Mouse (Mus musculus) neural tube, embryonic 11.5 days (tissue): ENCODE data around the gene D17Wsu92e. TPM values are rescaled to one million over a fixed set of nuclear protein-coding genes. Genes with fewer than 3 reads are reported as not detected.

Experiments used
- ATAC-seq: fragments of 200-750 bp; cut with Nextera tagmentation; 2 replicates; pipeline ENCODE4 v1.8.0; 2017; ENCODE audit warnings: moderate number of reproducible peaks, mild to moderate bottlenecking, moderate TSS enrichment, moderate library complexity; ENCODE audit not compliant: insufficient read depth, low FRiP score, low TSS enrichment
- DNase-seq: peaks from one replicate; pipeline ENCODE4 v3.0.0-alpha.2; 2015; ENCODE audit warnings: low spot score
- H3K27ac ChIP-seq: fragments of 300-500 bp; sonication (generic); 2 replicates; pipeline ENCODE4 v1.5.1; 2014; ENCODE audit warnings: low read depth, mild to moderate bottlenecking, low read length
- H3K27me3 ChIP-seq: fragments of 300-500 bp; sonication (generic); 2 replicates; pipeline ENCODE4 v1.6.1; 2014; ENCODE audit warnings: mild to moderate bottlenecking, low read length, mixed read lengths; ENCODE audit not compliant: control insufficient read depth, insufficient read depth
- H3K36me3 ChIP-seq: fragments of 300-500 bp; sonication (generic); 2 replicates; pipeline ENCODE4 v1.6.1; 2014; ENCODE audit warnings: mild to moderate bottlenecking, low read length, moderate library complexity, mixed read lengths; ENCODE audit not compliant: control insufficient read depth, insufficient read depth
- H3K4me1 ChIP-seq: fragments of 300-500 bp; sonication (generic); 2 replicates; pipeline ENCODE4 v1.6.1; 2014; ENCODE audit warnings: low read length, mixed read lengths; ENCODE audit not compliant: control insufficient read depth, insufficient read depth
- H3K4me2 ChIP-seq: fragments of 300-500 bp; sonication (generic); 2 replicates; pipeline ENCODE4 v1.6.1; 2014; ENCODE audit warnings: low read depth, mild to moderate bottlenecking, moderate library complexity
- H3K4me3 ChIP-seq: fragments of 300-500 bp; sonication (generic); 2 replicates; pipeline ENCODE4 v1.5.1; 2014; ENCODE audit warnings: low read depth, low read length
- H3K9ac ChIP-seq: fragments of 300-500 bp; sonication (generic); 2 replicates; pipeline ENCODE4 v1.6.1; 2014; ENCODE audit warnings: mild to moderate bottlenecking, low read length
- H3K9me3 ChIP-seq: fragments of 300-500 bp; sonication (generic); 2 replicates; pipeline ENCODE4 v1.6.1; 2016; ENCODE audit warnings: low read length; ENCODE audit not compliant: control insufficient read depth
- WGBS: fragments of 180-500 bp; shearing (Covaris S2); extraction: QIAGEN DNeasy Blood & Tissue Kit; methylation state at CpG from one replicate; pipeline ENCODE4 v1.1.7; 2014; 5-methylcytosine and 5-hydroxymethylcytosine counted together
- polyA plus RNA-seq: library from polyadenylated mRNA; unstranded; fragments of >200 nt; fragmentation: Nextera tagmentation; extraction: Ambion mirVana; gene quantifications from 2 replicates; pipeline ENCODE4 v1.2.1, GENCODE M21; 2014

D17Wsu92e gene
- polyA plus RNA-seq, 1 experiment from 2014 or later: 14.1 TPM

- H3K36me3 ChIP-seq: no peaks in the 10 kb centered on the region; the same call in 1 of the 2 replicates
- DNase-seq (peak; percentile 61), ATAC-seq (0 out of 2 replicates have a peak, but pooled peaks have one; percentile 55)
- no peaks in the 10 kb centered on the region for H3K9me3 ChIP-seq
- peaks cover 14% of the 10 kb centered on the region for H3K4me1 ChIP-seq
- no peak overlapping the region for H3K4me3 ChIP-seq
- peak overlapping the region; percentile 89 for H3K27ac ChIP-seq
- peak overlapping the region; percentile 22; the same call in 1 of the 2 replicates for H3K4me2 ChIP-seq
- H3K27me3 ChIP-seq: no peaks in the 10 kb centered on the region
- peak overlapping the region; percentile 45 for H3K9ac ChIP-seq
- 29% methylated on average over 11 of the region's 11 CpGs for WGBS
These were observed 23.0 kb downstream of the D17Wsu92e start for GRCm38 (mm10) chr17:27797341-27797872.

GRCm38 (mm10) chr17:27796780-27797179, 23.7 kb downstream of the D17Wsu92e start:
- no peaks in the 10 kb centered on the region for H3K9me3 ChIP-seq
- H3K4me1 ChIP-seq: peaks cover 14% of the 10 kb centered on the region
- peak overlapping the region; percentile 89 for H3K27ac ChIP-seq
- peak overlapping the region; percentile 22; the same call in 1 of the 2 replicates for H3K4me2 ChIP-seq
- H3K27me3 ChIP-seq: no peaks in the 10 kb centered on the region
- 66% methylated on average over 6 of the region's 6 CpGs for WGBS
- H3K9ac ChIP-seq: peak overlapping the region; percentile 45; the same call in 1 of the 2 replicates
- peak; percentile 53 for DNase-seq
- ATAC-seq: peak; percentile 84
- no peak overlapping the region for H3K4me3 ChIP-seq
- H3K36me3 ChIP-seq: no peaks in the 10 kb centered on the region; the same call in 1 of the 2 replicates

GRCm38 (mm10) chr17:27793144-27793543, 27.3 kb downstream of the D17Wsu92e start:
- no peak for ATAC-seq
- no peaks in the 10 kb centered on the region for H3K27me3 ChIP-seq
- WGBS: 89% methylated on average over 6 of the region's 6 CpGs

GRCm38 (mm10) chr17:27792516-27792915, 27.9 kb downstream of the D17Wsu92e start:
- WGBS: 88% methylated on average over 4 of the region's 4 CpGs
- Histone ChIP-seq H3K27me3 (no peaks in the 10 kb centered on the region), H3K4me1 (peaks cover 12% of the 10 kb centered on the region), H3K36me3 (no peaks in the 10 kb centered on the region; the same call in 1 of the 2 replicates), H3K4me3 (no peak overlapping the region), H3K27ac (no peak overlapping the region), H3K4me2 (no peak overlapping the region), H3K9ac (no peak overlapping the region), H3K9me3 (no peaks in the 10 kb centered on the region)
- DNase-seq (no peak), ATAC-seq (no peak)

More at GRCm38 (mm10) chr17:27793144-27793543, 27.3 kb downstream of the D17Wsu92e start:
- no peak overlapping the region for H3K9ac ChIP-seq
- no peaks in the 10 kb centered on the region; the same call in 1 of the 2 replicates for H3K36me3 ChIP-seq
- DNase-seq: no peak
- H3K27ac ChIP-seq: no peak overlapping the region
- no peak overlapping the region for H3K4me2 ChIP-seq
- no peaks in the 10 kb centered on the region for H3K9me3 ChIP-seq
- H3K4me1 ChIP-seq: peaks cover 14% of the 10 kb centered on the region
- H3K4me3 ChIP-seq: no peak overlapping the region

- Histone ChIP-seq H3K9me3 (no peaks in the 10 kb centered on the region), H3K9ac (no peak overlapping the region), H3K27me3 (no peaks in the 10 kb centered on the region), H3K27ac (no peak overlapping the region), H3K4me2 (no peak overlapping the region), H3K4me3 (no peak overlapping the region), H3K4me1 (peaks cover 3% of the 10 kb centered on the region; the same call in 1 of the 2 replicates), H3K36me3 (no peaks in the 10 kb centered on the region; the same call in 1 of the 2 replicates)
- DNase-seq (no peak), ATAC-seq (no peak)
- 89% methylated on average over 2 of the region's 2 CpGs for WGBS
These were observed 28.9 kb downstream of the D17Wsu92e start for GRCm38 (mm10) chr17:27791556-27791955.

GRCm38 (mm10) chr17:27790976-27791375, 29.5 kb downstream of the D17Wsu92e start:
- Histone ChIP-seq H3K4me3 (no peak overlapping the region), H3K4me1 (no peaks in the 10 kb centered on the region), H3K27ac (no peak overlapping the region), H3K9me3 (no peaks in the 10 kb centered on the region), H3K9ac (no peak overlapping the region), H3K4me2 (no peak overlapping the region), H3K36me3 (peaks cover under 1% of the 10 kb centered on the region; the same call in 1 of the 2 replicates), H3K27me3 (no peaks in the 10 kb centered on the region)
- DNase-seq (no peak), ATAC-seq (no peak)
- WGBS: 86% methylated on average over 2 of the region's 2 CpGs

- Histone ChIP-seq H3K4me3 (no peak overlapping the region), H3K4me1 (no peaks in the 10 kb centered on the region), H3K36me3 (peaks cover 5% of the 10 kb centered on the region), H3K27me3 (no peaks in the 10 kb centered on the region), H3K9me3 (no peaks in the 10 kb centered on the region), H3K9ac (no peak overlapping the region), H3K27ac (no peak overlapping the region), H3K4me2 (no peak overlapping the region)
- no peak for ATAC-seq
- whole genome bisulfite sequencing: 96% methylated on average over 5 of the region's 5 CpGs
- no peak for DNase-seq
These were observed 30.4 kb downstream of the D17Wsu92e start for GRCm38 (mm10) chr17:27790015-27790414.

- H3K36me3 ChIP-seq: peaks cover 5% of the 10 kb centered on the region
These were observed 31.8 kb downstream of the D17Wsu92e start for GRCm38 (mm10) chr17:27788456-27789172.

More at GRCm38 (mm10) chr17:27788456-27789172, 31.8 kb downstream of the D17Wsu92e start:
- no peak overlapping the region for H3K27ac ChIP-seq
- H3K9ac ChIP-seq: no peak overlapping the region
- H3K9me3 ChIP-seq: no peaks in the 10 kb centered on the region
- no peaks in the 10 kb centered on the region for H3K27me3 ChIP-seq
- H3K4me3 ChIP-seq: no peak overlapping the region
- WGBS: 89% methylated on average over 6 of the region's 6 CpGs
- DNase-seq (no peak), ATAC-seq (no peak)
- no peaks in the 10 kb centered on the region for H3K4me1 ChIP-seq
- no peak overlapping the region for H3K4me2 ChIP-seq
